Mouse (Mus musculus) heart, embryonic 14.5 days (tissue): Measurements from ENCODE around the gene Actn1. TPM values are rescaled to one million over a fixed set of nuclear protein-coding genes. Genes with fewer than 3 reads are reported as not detected.
A peak's percentile ranks its signal among the peaks of the same experiment; 100 is the strongest.

Experiments used
- ATAC-seq: fragments of 200-750 bp; cut with Nextera tagmentation; 2 replicates; pipeline ENCODE4 v1.8.0; 2017; ENCODE audit warnings: low read depth, moderate TSS enrichment; ENCODE audit not compliant: insufficient number of reproducible peaks, insufficient read depth, low FRiP score
- H3K27ac ChIP-seq, 2 experiments: fragments of 200-500 bp in 1 of 2; fragments of 300-500 bp in 1 of 2; sonication (generic) in 1 of 2; replicated peaks in 1 of 2; 2 replicates each; pipeline ENCODE4 v1.5.1; 2012 to 2014; ENCODE audit warnings: low read depth in 2 of 2, low read length in 2 of 2, control low read depth in 1 of 2, mild to moderate bottlenecking in 1 of 2, mixed read lengths in 1 of 2; ENCODE audit not compliant: control insufficient read depth in 1 of 2, insufficient read depth in 1 of 2
- H3K27me3 ChIP-seq: fragments of 300-500 bp; sonication (generic); 2 replicates; pipeline ENCODE4 v1.6.1; 2014; ENCODE audit warnings: mild to moderate bottlenecking, low read length, control low read depth; ENCODE audit not compliant: control insufficient read depth, insufficient read depth
- H3K36me3 ChIP-seq: fragments of 300-500 bp; sonication (generic); 2 replicates; pipeline ENCODE4 v1.6.1; 2014; ENCODE audit warnings: mild to moderate bottlenecking, control low read depth, low read length, mixed read lengths; ENCODE audit not compliant: control insufficient read depth, insufficient read depth
- H3K4me1 ChIP-seq, 2 experiments: fragments of 200-500 bp in 1 of 2; fragments of 300-500 bp in 1 of 2; sonication (generic) in 1 of 2; 2 replicates each; pipeline ENCODE4 v1.6.1; 2012 to 2014; ENCODE audit warnings: low read length in 2 of 2, control low read depth in 1 of 2, mixed read lengths in 1 of 2; ENCODE audit not compliant: control insufficient read depth in 2 of 2, insufficient read depth in 2 of 2
- H3K4me2 ChIP-seq: fragments of 300-500 bp; sonication (generic); 2 replicates; pipeline ENCODE4 v1.6.1; 2014; ENCODE audit warnings: mild to moderate bottlenecking, low read length
- H3K4me3 ChIP-seq, 2 experiments: fragments of 200-500 bp in 1 of 2; fragments of 300-500 bp in 1 of 2; sonication (generic) in 1 of 2; 2 replicates each; pipeline ENCODE4 v1.5.1; 2012 to 2014; ENCODE audit warnings: low read length in 2 of 2, mild to moderate bottlenecking in 2 of 2, control low read depth in 1 of 2, low read depth in 1 of 2, moderate library complexity in 1 of 2; ENCODE audit not compliant: control insufficient read depth in 1 of 2, insufficient read depth in 1 of 2
- H3K9ac ChIP-seq: fragments of 300-500 bp; sonication (generic); 2 replicates; pipeline ENCODE4 v1.6.1; 2014; ENCODE audit warnings: mild to moderate bottlenecking, low read length
- H3K9me3 ChIP-seq: fragments of 300-500 bp; sonication (generic); 2 replicates; pipeline ENCODE4 v1.6.1; 2016; ENCODE audit warnings: low read length, control low read depth; ENCODE audit not compliant: control insufficient read depth
- whole genome bisulfite sequencing: fragments of 180-500 bp; shearing (Covaris S2); extraction: QIAGEN DNeasy Blood & Tissue Kit; methylation state at CpG from one replicate; pipeline ENCODE4 v1.1.7; 2014; 5-methylcytosine and 5-hydroxymethylcytosine counted together
- polyA plus RNA-seq: library from polyadenylated mRNA; unstranded; fragments of >200 nt; fragmentation: Nextera tagmentation; extraction: Ambion mirVana; gene quantifications from 2 replicates; pipeline ENCODE4 v1.2.1, GENCODE M21; 2014

Actn1 gene
- polyA plus RNA-seq = 38.7 and 42.7 TPM in 2 replicates

GRCm38 (mm10) chr12:80260056-80260743, at the start of gene Actn1:
Gene Actn1 (minus strand): TSS chr12:80260371.
- Histone ChIP-seq H3K27me3 (no peaks in the 10 kb centered on the region), H3K9ac (peak within 1 kb of the TSS; percentile 93), H3K27ac (peak within 1 kb of the TSS; percentile 91 to 97), H3K4me2 (peak within 1 kb of the TSS; percentile 88), H3K36me3 (no peaks in the 10 kb centered on the region), H3K9me3 (no peaks in the 10 kb centered on the region), H3K4me1 (peaks cover 2 to 18% of the 10 kb centered on the region in 2 experiments), H3K4me3 (peak within 1 kb of the TSS; percentile 87 to 90)
- under 1% methylated on average over 54 of the region's 55 CpGs for WGBS
- peak; percentile 91 for ATAC-seq

DNA sequence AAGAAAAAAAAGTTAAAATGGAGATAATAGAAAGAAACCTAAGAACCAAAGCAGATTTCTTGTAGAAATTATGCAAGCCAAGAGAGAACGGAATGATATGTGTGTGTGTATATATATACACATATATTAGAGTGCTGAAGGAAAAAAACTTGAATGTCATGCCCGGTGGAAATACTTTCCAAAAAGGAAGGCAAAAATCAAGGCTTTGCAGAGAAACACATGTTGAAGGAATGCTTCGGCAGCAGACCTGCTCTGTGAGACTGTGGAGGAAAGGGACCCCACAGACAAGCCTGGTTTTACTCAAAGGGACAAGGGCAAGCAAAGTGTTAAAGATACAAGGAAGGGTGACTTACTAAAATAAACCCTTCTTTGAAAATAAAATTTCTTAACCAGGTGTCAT, 47.4 kb upstream of the Actn1 start:
- WGBS = 69% methylated on average over 3 of the region's 3 CpGs
- ATAC-seq = no peak
- H3K4me1 ChIP-seq = no peaks in the 10 kb centered on the region
- H3K9ac ChIP-seq = no peak overlapping the region
- peaks cover 3% of the 10 kb centered on the region; the same call in 1 of the 2 replicates for H3K9me3 ChIP-seq
- no peak overlapping the region for H3K4me3 ChIP-seq
- H3K27ac ChIP-seq = no peak overlapping the region
- H3K27me3 ChIP-seq = no peaks in the 10 kb centered on the region
- H3K4me2 ChIP-seq = no peak overlapping the region
- no peaks in the 10 kb centered on the region for H3K36me3 ChIP-seq

DNA sequence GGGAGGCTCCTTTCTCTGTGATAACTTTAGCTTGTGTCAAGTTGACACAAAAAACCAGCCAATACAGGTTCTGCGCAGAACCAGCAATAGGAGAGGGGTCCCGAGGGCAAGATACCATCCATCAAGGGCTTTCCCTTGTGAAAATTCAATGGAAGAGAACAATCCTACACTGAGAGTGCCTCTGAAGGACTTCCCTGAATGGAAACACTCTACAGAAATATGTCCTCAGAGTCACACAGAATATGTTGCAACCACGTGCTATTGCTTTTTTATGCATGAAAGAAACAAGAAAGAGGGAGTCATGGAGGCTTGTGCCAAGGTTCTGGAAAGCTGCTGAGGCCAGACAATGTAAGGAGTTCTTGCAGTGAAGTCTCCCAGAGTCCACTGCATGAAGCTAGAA, 44.3 kb upstream of the Actn1 start:
- ATAC-seq = no peak
- Histone ChIP-seq H3K36me3 (no peaks in the 10 kb centered on the region), H3K27ac (no peak overlapping the region), H3K27me3 (no peaks in the 10 kb centered on the region), H3K4me1 (no peaks in the 10 kb centered on the region), H3K4me3 (no peak overlapping the region), H3K9me3 (peaks cover 3% of the 10 kb centered on the region; the same call in 1 of the 2 replicates), H3K9ac (no peak overlapping the region), H3K4me2 (no peak overlapping the region)
- WGBS = 93% methylated on average over 3 of the region's 3 CpGs

GRCm38 (mm10) chr12:80300833-80301456, 40.8 kb upstream of the Actn1 start:
- no peak overlapping the region for H3K4me2 ChIP-seq
- H3K36me3 ChIP-seq = no peaks in the 10 kb centered on the region
- peaks cover 3% of the 10 kb centered on the region; the same call in 1 of the 2 replicates for H3K9me3 ChIP-seq
- H3K9ac ChIP-seq = no peak overlapping the region
- H3K4me3 ChIP-seq = no peak overlapping the region
- no peaks in the 10 kb centered on the region for H3K27me3 ChIP-seq
- ATAC-seq = no peak
- WGBS = 73% methylated on average over 9 of the region's 9 CpGs
- H3K4me1 ChIP-seq = no peaks in the 10 kb centered on the region
- H3K27ac ChIP-seq = no peak overlapping the region

- H3K4me1 ChIP-seq = no peaks in the 10 kb centered on the region
- H3K4me2 ChIP-seq = no peak overlapping the region
- no peaks in the 10 kb centered on the region for H3K27me3 ChIP-seq
- ATAC-seq = no peak
- no peak overlapping the region for H3K4me3 ChIP-seq
- H3K36me3 ChIP-seq = no peaks in the 10 kb centered on the region
- H3K9ac ChIP-seq = no peak overlapping the region
- 45% methylated on average over 6 of the region's 6 CpGs for WGBS
- no peak overlapping the region for H3K27ac ChIP-seq
- H3K9me3 ChIP-seq = peaks cover under 1% of the 10 kb centered on the region; the same call in 1 of the 2 replicates
Observed at GRCm38 (mm10) chr12:80298714-80299113, 38.5 kb upstream of the Actn1 start.

DNA sequence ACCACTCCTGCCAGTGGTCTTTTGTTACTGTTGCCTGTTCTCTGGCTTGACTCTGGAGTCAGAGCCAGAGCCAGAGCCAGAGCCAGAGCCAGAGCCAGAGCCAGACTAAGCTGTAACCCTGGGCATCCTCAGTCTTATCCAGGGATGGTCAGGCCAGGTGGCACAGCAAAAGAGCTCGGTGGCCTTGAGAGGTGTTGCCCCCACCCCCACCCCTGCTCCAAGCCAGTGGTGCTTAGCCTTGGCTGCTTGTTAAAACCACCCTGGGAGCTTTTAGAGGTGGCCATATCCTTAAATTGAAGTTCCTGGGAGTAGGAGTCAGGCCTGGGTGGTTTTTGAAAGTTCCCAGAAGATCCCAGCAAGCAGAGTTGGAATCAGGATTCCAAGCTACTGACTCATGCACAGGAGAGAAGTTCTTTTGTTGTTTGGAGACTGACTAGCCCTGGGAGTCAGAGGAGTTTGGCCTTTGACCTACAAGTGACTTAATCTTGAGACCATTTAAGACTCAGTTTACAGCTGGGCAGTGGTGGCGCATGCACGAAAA, 31.8 kb upstream of the Actn1 start:
- Histone ChIP-seq H3K36me3 (no peaks in the 10 kb centered on the region), H3K9me3 (no peaks in the 10 kb centered on the region), H3K4me3 (no peak overlapping the region), H3K27me3 (no peaks in the 10 kb centered on the region), H3K27ac (0 out of 4 replicates have a peak overlapping the region, but pooled peaks of 1 of the 2 experiments have one; percentile 2), H3K9ac (no peak overlapping the region), H3K4me1 (peaks cover 7 to 15% of the 10 kb centered on the region in 2 experiments), H3K4me2 (no peak overlapping the region)
- 67% methylated on average over 3 of the region's 3 CpGs for WGBS
- ATAC-seq = peak; percentile 13; the same call in 1 of the 2 replicates

- Histone ChIP-seq H3K4me3 (no peak overlapping the region), H3K9me3 (no peaks in the 10 kb centered on the region), H3K9ac (no peak overlapping the region), H3K27me3 (no peaks in the 10 kb centered on the region), H3K36me3 (no peaks in the 10 kb centered on the region), H3K4me2 (no peak overlapping the region), H3K27ac (peak overlapping the region in 1 of 2 experiments; percentile 14; a peak in 1 of 4 replicates), H3K4me1 (peaks cover 7 to 15% of the 10 kb centered on the region in 2 experiments)
- 74% methylated on average over 8 of the region's 8 CpGs for WGBS
- ATAC-seq = peak; percentile 62
Observed at GRCm38 (mm10) chr12:80290964-80291363, 30.8 kb upstream of the Actn1 start.
